Mouse (Mus musculus): ENCODE data around the gene Otog.

Gene Otog

GRCm38 (mm10) chr7:46240696-46241095 lies at the start of gene Otog:
TSS of gene Otog (plus strand) at chr7:46240987.
- in situ Hi-C loops (cut with MboI; ENCODE audit: unreplicated experiment in 2 of 2): no loop called here

GRCm38 (mm10) chr7:46195356-46195755 lies 45.4 kb upstream of the Otog start:
- in situ Hi-C loops (cut with MboI; ENCODE audit: unreplicated experiment in 2 of 2): no loop called here

- in situ Hi-C loops (cut with MboI; ENCODE audit: unreplicated experiment in 2 of 2): loop anchor here (5.0 to 25.0 kb wide), 4 partner anchors 103 to 463 kb away; partner anchors contain the start of genes Kdelr1 (in 1 of the 2) and Spaca4 (in 1 of the 2)
Observed at GRCm38 (mm10) chr7:46200021-46200420, 40.8 kb upstream of the Otog start.

- in situ Hi-C loops (cut with MboI; ENCODE audit: unreplicated experiment in 2 of 2): loop anchor here (5.0 to 25.0 kb wide), 4 partner anchors 104 to 464 kb away; partner anchors contain the start of genes Kdelr1 (in 1 of the 2) and Spaca4 (in 1 of the 2)
Observed at GRCm38 (mm10) chr7:46201649-46202048, 39.1 kb upstream of the Otog start.

- in situ Hi-C loops (cut with MboI; ENCODE audit: unreplicated experiment in 2 of 2): loop anchor here (5.0 to 25.0 kb wide), 4 partner anchors 107 to 467 kb away; partner anchors contain the start of genes Kdelr1 (in 1 of the 2) and Spaca4 (in 1 of the 2)
Observed at GRCm38 (mm10) chr7:46204046-46204471, 36.7 kb upstream of the Otog start.

GRCm38 (mm10) chr7:46204775-46205174 lies 36.0 kb upstream of the Otog start:
- in situ Hi-C loops (cut with MboI; ENCODE audit: unreplicated experiment in 2 of 2): loop anchor here (5.0 to 25.0 kb wide), 4 partner anchors 107 to 467 kb away; partner anchors contain the start of genes Kdelr1 (in 1 of the 2) and Spaca4 (in 1 of the 2)

GRCm38 (mm10) chr7:46208131-46208530 lies 32.7 kb upstream of the Otog start:
- in situ Hi-C loops (cut with MboI; ENCODE audit: unreplicated experiment in 2 of 2): loop anchor here (10.0 to 25.0 kb wide), 3 partner anchors 263 to 471 kb away; partner anchors contain the start of genes Kdelr1 (in 1 of the 2) and Spaca4 (in 1 of the 2)

- in situ Hi-C loops (cut with MboI; ENCODE audit: unreplicated experiment in 2 of 2): loop anchor here (25.0 kb wide), 2 partner anchors 348 to 473 kb away; partner anchors contain the start of genes Kdelr1 (in 1 of the 2) and Spaca4 (in 1 of the 2)
Observed at GRCm38 (mm10) chr7:46210276-46210675, 30.5 kb upstream of the Otog start.

GRCm38 (mm10) chr7:46216481-46216880 lies 24.3 kb upstream of the Otog start:
- in situ Hi-C loops (cut with MboI; ENCODE audit: unreplicated experiment in 2 of 2): loop anchor here (25.0 kb wide), 2 partner anchors 354 to 479 kb away; partner anchors contain the start of genes Kdelr1 (in 1 of the 2) and Spaca4 (in 1 of the 2)

- in situ Hi-C loops (cut with MboI; ENCODE audit: unreplicated experiment in 2 of 2): loop anchor here (25.0 kb wide), 2 partner anchors 356 to 481 kb away; partner anchors contain the start of genes Kdelr1 (in 1 of the 2) and Spaca4 (in 1 of the 2)
Observed at GRCm38 (mm10) chr7:46218415-46218814, 22.4 kb upstream of the Otog start.

- in situ Hi-C loops (cut with MboI; ENCODE audit: unreplicated experiment in 2 of 2): loop anchor here (25.0 kb wide), 2 partner anchors 358 to 483 kb away; partner anchors contain the start of genes Kdelr1 (in 1 of the 2) and Spaca4 (in 1 of the 2)
Observed at GRCm38 (mm10) chr7:46220591-46221129, 20.1 kb upstream of the Otog start.

GRCm38 (mm10) chr7:46226253-46226652 lies 14.5 kb upstream of the Otog start:
- in situ Hi-C loops (cut with MboI; ENCODE audit: unreplicated experiment in 2 of 2): no loop called here

GRCm38 (mm10) chr7:46226936-46227335 lies 13.9 kb upstream of the Otog start:
- in situ Hi-C loops (cut with MboI; ENCODE audit: unreplicated experiment in 2 of 2): no loop called here

- in situ Hi-C loops (cut with MboI; ENCODE audit: unreplicated experiment in 2 of 2): no loop called here
Observed at GRCm38 (mm10) chr7:46235948-46236347, 4.8 kb upstream of the Otog start.

- in situ Hi-C loops (cut with MboI; ENCODE audit: unreplicated experiment in 2 of 2): no loop called here
Observed at GRCm38 (mm10) chr7:46236363-46236762, 4.4 kb upstream of the Otog start.

- in situ Hi-C loops (cut with MboI; ENCODE audit: unreplicated experiment in 2 of 2): no loop called here
Observed at GRCm38 (mm10) chr7:46237192-46237591, 3.6 kb upstream of the Otog start.

- in situ Hi-C loops (cut with MboI; ENCODE audit: unreplicated experiment in 2 of 2): no loop called here
Observed at GRCm38 (mm10) chr7:46238346-46238745, 2.4 kb upstream of the Otog start, which contains the start of gene Ush1c. TSS of gene Ush1c (minus strand) at chr7:46238503.

GRCm38 (mm10) chr7:46240091-46240490 lies 696 bp upstream of the Otog start:
- in situ Hi-C loops (cut with MboI; ENCODE audit: unreplicated experiment in 2 of 2): no loop called here

- in situ Hi-C loops (cut with MboI; ENCODE audit: unreplicated experiment in 2 of 2): no loop called here
Observed at GRCm38 (mm10) chr7:46246876-46247275, 6.1 kb downstream of the Otog start.

GRCm38 (mm10) chr7:46247606-46248005 lies 6.8 kb downstream of the Otog start:
- in situ Hi-C loops (cut with MboI; ENCODE audit: unreplicated experiment in 2 of 2): no loop called here

- in situ Hi-C loops (cut with MboI; ENCODE audit: unreplicated experiment in 2 of 2): no loop called here
Observed at GRCm38 (mm10) chr7:46251841-46252240, 11.1 kb downstream of the Otog start.

Measured in v-Abl transformed pro-B cells (cell line).